Mouse (Mus musculus) adrenal gland, adult (tissue): Measurements from ENCODE around the gene Actr1b.

Source experiments
- DNase-seq, 2 experiments: peaks; one replicate each; pipeline ENCODE4 v3.0.0; 2022 to 2023; ENCODE audit warnings: low spot score in 1 of 2; ENCODE audit not compliant: inconsistent age in 2 of 2

The Actr1b gene

GRCm38 (mm10) chr1:36714311-36714710, at the start of gene Actr1b:
Actr1b (minus strand) TSS chr1:36714422.
- no peak for DNase-seq

GRCm38 (mm10) chr1:36761568-36761967, 47.3 kb upstream of the Actr1b start, which contains the start of gene Zap70:
Zap70 (plus strand) TSS chr1:36761798.
- no peak for DNase-seq

- no peak for DNase-seq
Measured at GRCm38 (mm10) chr1:36761061-36761460, 46.8 kb upstream of the Actr1b start.

DNA sequence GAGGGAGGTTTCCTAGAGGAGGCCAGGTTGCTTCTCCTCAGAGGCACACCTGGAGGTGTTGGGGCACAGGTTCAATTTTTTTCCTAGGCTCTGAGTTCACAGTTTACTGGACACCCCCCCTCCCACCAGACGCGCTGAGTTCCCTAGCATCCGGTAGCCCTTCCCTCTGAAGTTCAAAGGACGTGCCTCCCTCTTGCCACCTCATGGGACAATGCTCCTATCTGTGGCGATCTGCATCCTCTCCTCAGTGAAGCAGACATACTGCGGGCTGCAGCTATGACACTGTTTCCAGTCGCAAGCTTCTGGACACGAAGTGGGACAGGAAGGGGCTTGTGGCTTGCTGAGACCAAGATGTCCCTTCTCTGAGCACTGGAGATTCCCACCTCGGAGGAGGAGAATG, 46.2 kb upstream of the Actr1b start:
- DNase-seq = no peak

DNA sequence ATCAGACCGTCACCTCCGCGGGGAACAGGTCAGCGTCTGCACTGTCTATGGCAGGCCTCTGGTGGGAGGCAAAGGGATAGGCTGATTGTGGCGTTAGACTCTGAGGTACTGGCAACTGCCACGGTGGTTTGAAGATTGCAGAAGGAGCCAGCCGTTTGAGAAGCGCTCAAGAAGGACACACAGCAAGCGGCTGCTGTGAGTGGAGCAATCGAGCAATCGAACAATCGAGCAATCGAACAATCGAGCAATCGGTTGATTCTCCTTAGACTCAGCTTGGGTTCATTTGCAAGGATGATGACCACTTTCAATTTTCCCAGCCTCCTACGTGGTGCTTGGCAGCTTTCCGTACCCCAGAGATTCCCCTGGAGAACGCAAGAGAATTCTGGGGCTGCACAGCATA, 44.9 kb upstream of the Actr1b start:
- no peak for DNase-seq

GRCm38 (mm10) chr1:36758553-36758952, 44.3 kb upstream of the Actr1b start:
- DNase-seq = no peak

GRCm38 (mm10) chr1:36753932-36754675, 39.9 kb upstream of the Actr1b start:
- DNase-seq = no peak

GRCm38 (mm10) chr1:36746452-36746851, 32.2 kb upstream of the Actr1b start:
- peak in 1 of 2 experiments; percentile 58 for DNase-seq

- DNase-seq = no peak
Measured at GRCm38 (mm10) chr1:36745661-36746060, 31.4 kb upstream of the Actr1b start.

GRCm38 (mm10) chr1:36744268-36744944, 30.2 kb upstream of the Actr1b start:
- peak; percentile 48 to 89 for DNase-seq

DNA sequence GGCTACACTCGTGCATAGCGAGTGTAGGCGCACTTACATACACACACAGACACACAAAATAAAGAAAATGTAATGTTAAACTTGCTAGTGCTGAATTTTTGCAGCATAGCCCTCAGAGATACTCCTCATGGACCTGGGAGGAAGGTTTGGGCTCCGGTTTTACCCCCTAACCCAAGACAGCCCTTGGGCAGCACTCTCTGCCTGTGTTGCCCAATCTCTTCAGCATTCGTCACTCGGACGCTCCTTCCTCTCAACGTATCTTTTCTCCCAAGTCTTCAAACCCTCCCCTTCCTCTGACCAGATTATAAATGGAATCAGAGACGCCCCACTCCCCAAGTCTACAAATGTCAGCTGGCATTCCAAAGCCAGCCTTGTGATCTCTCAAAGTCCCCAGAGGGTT, 28.8 kb upstream of the Actr1b start:
- DNase-seq = no peak

DNA sequence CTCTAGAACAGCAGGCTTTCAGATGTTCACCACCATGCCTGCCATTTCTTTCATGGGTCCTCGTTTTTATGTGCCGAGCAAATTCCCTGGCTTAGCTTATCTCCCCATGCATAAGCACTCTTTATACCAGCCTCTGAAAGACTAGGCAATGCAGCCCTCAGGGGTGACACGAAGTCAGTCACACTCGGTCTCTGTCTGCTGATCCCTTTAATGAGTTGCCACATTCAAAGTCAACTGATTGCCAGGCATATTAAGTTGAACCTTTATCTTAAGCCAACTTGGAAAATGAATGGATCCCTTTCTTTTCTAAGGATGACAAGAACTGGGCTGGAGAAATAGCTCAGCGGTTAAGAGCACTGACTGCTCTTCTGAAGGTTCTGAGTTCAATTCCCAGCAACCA, 25.0 kb upstream of the Actr1b start:
- no peak for DNase-seq

GRCm38 (mm10) chr1:36737300-36737699, 23.1 kb upstream of the Actr1b start:
- peak; percentile 67 to 92 for DNase-seq

DNA sequence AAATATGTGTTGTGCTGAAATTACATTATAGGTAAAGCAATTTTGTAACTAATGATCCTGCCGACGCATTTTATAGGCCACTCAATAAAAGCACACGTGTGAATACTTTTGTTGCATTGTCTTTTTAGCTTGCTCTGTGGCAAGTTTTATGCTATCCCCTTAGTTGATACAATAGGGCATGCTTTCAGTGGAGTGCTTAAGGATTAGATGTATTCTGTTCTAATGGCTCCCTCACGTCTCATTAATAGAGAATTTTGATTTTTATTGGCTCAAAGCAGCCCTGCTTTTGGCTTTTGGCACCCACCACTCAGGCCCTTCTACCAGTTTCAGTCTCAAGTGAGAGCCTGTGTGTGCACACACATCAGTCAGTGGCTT, 9.8 kb upstream of the Actr1b start:
- no peak for DNase-seq

GRCm38 (mm10) chr1:36723146-36724056, 9.2 kb upstream of the Actr1b start:
- DNase-seq = no peak

DNA sequence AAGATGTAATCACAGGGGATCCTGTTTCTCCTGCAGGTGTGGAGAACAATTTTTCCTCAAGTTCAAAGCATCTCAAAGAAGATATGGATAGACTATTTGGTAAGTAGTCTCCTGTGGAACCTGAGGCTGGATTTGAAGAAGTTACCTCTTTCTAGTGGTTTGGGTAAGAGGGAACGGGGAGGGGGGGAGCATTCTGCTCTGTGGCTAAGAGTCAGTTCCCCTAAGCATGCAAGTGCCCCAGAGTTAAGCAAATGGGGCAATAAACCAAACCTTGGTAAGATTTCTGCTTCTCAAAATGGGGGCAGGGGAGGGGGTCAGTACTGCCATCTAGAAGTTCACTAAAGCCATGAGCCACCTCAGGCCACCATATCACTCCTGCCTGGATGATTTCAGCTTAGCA, 4.6 kb upstream of the Actr1b start:
- DNase-seq = no peak

GRCm38 (mm10) chr1:36711104-36711503, 3.1 kb downstream of the Actr1b start:
- no peak for DNase-seq

GRCm38 (mm10) chr1:36709854-36710280, 4.4 kb downstream of the Actr1b start, which contains the start of gene 4933424G06Rik:
4933424G06Rik (plus strand) TSS chr1:36710149.
- DNase-seq = peak; percentile 99

DNA sequence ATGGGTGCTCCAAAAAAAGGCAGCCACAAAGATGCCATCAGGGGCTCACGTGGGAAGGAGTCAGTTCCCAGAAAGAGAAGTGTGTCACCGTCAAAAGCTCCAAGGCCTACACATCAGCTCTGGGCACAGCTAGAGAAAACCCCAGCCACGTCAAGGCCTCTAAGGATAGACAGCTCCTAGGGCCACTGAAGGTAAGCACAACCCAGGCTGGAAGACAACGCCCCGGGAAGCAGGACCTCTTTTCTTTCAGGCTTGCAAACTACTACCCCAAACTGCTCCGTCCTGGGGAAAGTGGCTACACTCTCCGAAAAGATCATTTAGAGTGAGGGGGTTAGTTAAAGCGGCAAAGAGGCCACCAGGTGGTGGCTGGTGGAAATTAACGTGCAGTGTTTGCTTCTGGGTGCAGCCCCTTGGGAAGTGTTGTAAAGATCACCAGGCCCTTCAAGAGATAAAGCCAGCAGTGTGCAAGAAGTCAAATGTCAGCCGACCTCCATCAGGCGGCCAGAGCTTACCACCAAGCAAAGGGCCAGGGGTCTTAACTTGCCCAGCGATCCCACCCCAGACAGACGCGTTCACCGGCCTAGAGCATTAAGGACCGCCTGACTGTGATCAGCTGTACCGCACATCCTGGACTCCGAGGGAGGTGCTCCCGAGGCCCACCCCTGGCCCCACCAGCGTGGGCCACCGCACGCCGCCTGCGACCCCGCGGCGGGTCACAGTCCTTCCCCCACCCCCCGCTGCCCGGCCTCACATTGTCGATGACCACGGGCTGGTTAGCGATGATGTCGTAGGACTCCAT, 5.0 kb downstream of the Actr1b start:
- DNase-seq = peak; percentile 66 to 89

- no peak for DNase-seq
Measured at GRCm38 (mm10) chr1:36708626-36709025, 5.6 kb downstream of the Actr1b start.

GRCm38 (mm10) chr1:36707797-36708196, 6.4 kb downstream of the Actr1b start:
- DNase-seq = no peak
